Mouse (Mus musculus) NIH3T3 (cell line): ENCODE data around the gene Ptcra.
"Not testable (repeated sequence)": the region's sequence is repeated elsewhere in the genome, so short reads cannot be mapped to it uniquely, and the experiment has no call there.

Experiments used
- DNase-seq: peaks from one replicate; pipeline ENCODE4 v3.0.0-alpha.2; 2012; ENCODE audit warnings: low read depth

Ptcra gene

GRCm38 (mm10) chr17:46771025-46771424 is 7.5 kb upstream of the Ptcra start:
- DNase-seq = no peak

GRCm38 (mm10) chr17:46770546-46770945 is 7.0 kb upstream of the Ptcra start:
- no peak for DNase-seq

- no peak for DNase-seq
Observed at GRCm38 (mm10) chr17:46767868-46768267, 4.4 kb upstream of the Ptcra start.

- DNase-seq = not testable (repeated sequence)
Observed at GRCm38 (mm10) chr17:46764916-46765315, 1.4 kb upstream of the Ptcra start.

- no peak for DNase-seq
Observed at GRCm38 (mm10) chr17:46758753-46759152, 4.8 kb downstream of the Ptcra start.

- DNase-seq = peak; percentile 99
Observed at GRCm38 (mm10) chr17:46751794-46752556, 11.5 kb downstream of the Ptcra start, which contains the start of gene Cnpy3. Gene Cnpy3 (minus strand): TSS chr17:46752214.

- peak; percentile 77 for DNase-seq
Observed at GRCm38 (mm10) chr17:46751056-46751793, 12.3 kb downstream of the Ptcra start.

- no peak for DNase-seq
Observed at GRCm38 (mm10) chr17:46750580-46750979, 12.9 kb downstream of the Ptcra start.

- no peak for DNase-seq
Observed at GRCm38 (mm10) chr17:46749282-46749681, 14.2 kb downstream of the Ptcra start.

GRCm38 (mm10) chr17:46747806-46748205 is 15.7 kb downstream of the Ptcra start:
- DNase-seq = no peak

GRCm38 (mm10) chr17:46747234-46747633 is 16.3 kb downstream of the Ptcra start:
- DNase-seq = no peak

- no peak for DNase-seq
Observed at GRCm38 (mm10) chr17:46745506-46745905, 18.0 kb downstream of the Ptcra start.

- no peak for DNase-seq
Observed at GRCm38 (mm10) chr17:46742986-46743385, 20.5 kb downstream of the Ptcra start.

GRCm38 (mm10) chr17:46741305-46741704 is 22.2 kb downstream of the Ptcra start:
- DNase-seq = no peak

GRCm38 (mm10) chr17:46736160-46736559 is 27.4 kb downstream of the Ptcra start:
- peak; percentile 55 for DNase-seq

- no peak for DNase-seq
Observed at GRCm38 (mm10) chr17:46735287-46735686, 28.2 kb downstream of the Ptcra start.

- DNase-seq = no peak
Observed at GRCm38 (mm10) chr17:46734055-46734454, 29.5 kb downstream of the Ptcra start.

GRCm38 (mm10) chr17:46728904-46729318 is 34.6 kb downstream of the Ptcra start, which contains the start of gene Gnmt:
Gene Gnmt (minus strand): TSS chr17:46729168.
- no peak for DNase-seq

GRCm38 (mm10) chr17:46728496-46728895 is 35.0 kb downstream of the Ptcra start:
- no peak for DNase-seq

GRCm38 (mm10) chr17:46728021-46728420 is 35.5 kb downstream of the Ptcra start:
- DNase-seq = peak; percentile 56

GRCm38 (mm10) chr17:46727271-46727670 is 36.2 kb downstream of the Ptcra start:
- DNase-seq = no peak

GRCm38 (mm10) chr17:46725731-46726645 is 37.5 kb downstream of the Ptcra start:
- DNase-seq = no peak
